Mouse (Mus musculus): ENCODE measurements at regions not wholly inside any gene's neighbourhood (a gene's known extent, or its start where the extent isn't known, plus 50 kb on each side); places are given as distances from the start of the nearest gene placed in this dataset.

DNA sequence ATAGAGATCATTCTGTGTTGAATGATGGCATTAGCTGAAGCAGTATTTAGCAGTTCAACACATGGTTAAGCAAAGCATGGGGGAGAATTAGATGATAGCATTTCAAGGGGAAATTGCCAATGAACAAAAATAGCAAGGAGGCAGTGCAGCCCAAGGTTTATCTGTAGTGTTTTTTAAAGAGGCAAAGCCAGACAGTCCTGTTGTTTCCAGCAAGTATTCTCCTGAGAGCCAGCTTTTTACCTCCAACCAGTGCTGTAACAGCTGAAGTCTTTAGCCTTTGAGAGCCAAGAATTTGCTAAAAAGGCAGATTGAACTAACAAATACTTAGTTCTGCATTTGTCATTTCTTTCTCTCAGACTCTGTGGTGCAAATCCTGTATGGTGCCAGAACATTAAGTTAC lies 305.1 kb upstream of the Arx start:
- Histone ChIP-seq H3K4me1 (ENCODE audit: control insufficient read depth, insufficient read depth, low read length) (no peaks in the 10 kb centered on the region), H3K4me3 (ENCODE audit: insufficient read depth, low read depth, low read length) (no peak overlapping the region), H3K27ac (replicated peaks; ENCODE audit: insufficient read depth, low read depth, low read length) (no peak overlapping the region), H3K36me3 (ENCODE audit: control insufficient read depth, insufficient read depth, low read length) (no peaks in the 10 kb centered on the region), H3K9ac (ENCODE audit: low read depth, low read length) (no peak overlapping the region), H3K79me2 (ENCODE audit: control insufficient read depth, insufficient read depth, low read length) (no peaks in the 10 kb centered on the region), H3K27me3 (ENCODE audit: control insufficient read depth, insufficient read depth, low read length) (no peaks in the 10 kb centered on the region)
- DNase-seq (ENCODE audit: extremely low read depth, low read depth, low spot score), result no peak
- no peak for TF ChIP-seq CTCF (IDR thresholded peaks at IDR 0.05; ENCODE audit: low read depth, low read length)
- TF ChIP-seq POLR2A (IDR thresholded peaks at IDR 0.05; ENCODE audit: extremely low read depth, insufficient read depth, low read length), result no peak

DNA sequence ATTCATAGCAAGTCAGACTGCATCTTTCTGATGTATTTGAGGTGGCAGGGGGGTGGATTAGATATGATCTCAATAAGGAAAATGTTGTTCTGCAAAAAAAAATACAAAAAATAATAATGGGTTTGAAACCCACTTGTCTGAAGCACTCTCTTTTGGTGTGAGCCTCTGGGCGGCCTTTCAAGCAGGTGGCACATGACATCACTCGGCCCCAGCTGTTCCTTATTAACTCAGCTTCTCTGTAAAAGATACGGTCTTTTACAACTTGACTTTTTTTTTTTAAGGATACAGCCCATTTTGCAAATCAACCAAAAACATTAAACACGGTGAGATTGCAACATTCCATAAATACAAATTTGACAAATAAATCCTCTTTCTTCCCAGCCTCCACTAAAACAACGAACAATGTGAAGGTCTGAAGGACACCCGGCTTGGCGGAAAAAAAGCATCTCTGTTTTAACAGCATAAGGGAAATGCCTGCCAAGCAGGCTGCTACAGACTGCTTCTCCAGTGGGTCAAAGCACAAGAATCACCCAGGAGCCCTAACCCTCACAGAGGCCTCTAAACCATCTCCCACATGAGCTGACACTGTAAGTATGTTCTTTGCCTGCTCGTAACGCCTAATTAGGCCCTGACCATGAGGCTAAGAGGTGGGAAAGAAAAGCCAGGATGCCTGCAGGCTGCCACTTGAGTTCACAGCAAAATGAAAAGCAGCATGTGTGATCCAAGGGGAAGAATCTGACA lies 283.8 kb upstream of the Arx start:
- Histone ChIP-seq H3K4me1 (ENCODE audit: control insufficient read depth, insufficient read depth, low read length) (no peaks in the 10 kb centered on the region), H3K4me3 (ENCODE audit: insufficient read depth, low read depth, low read length) (no peak overlapping the region), H3K79me2 (ENCODE audit: control insufficient read depth, insufficient read depth, low read length) (no peaks in the 10 kb centered on the region), H3K9ac (ENCODE audit: low read depth, low read length) (no peak overlapping the region), H3K36me3 (ENCODE audit: control insufficient read depth, insufficient read depth, low read length) (no peaks in the 10 kb centered on the region), H3K27ac (replicated peaks; ENCODE audit: insufficient read depth, low read depth, low read length) (no peak overlapping the region), H3K27me3 (ENCODE audit: control insufficient read depth, insufficient read depth, low read length) (no peaks in the 10 kb centered on the region)
- no peak for TF ChIP-seq POLR2A (IDR thresholded peaks at IDR 0.05; ENCODE audit: extremely low read depth, insufficient read depth, low read length)
- 78% methylated on average over 9 of the region's 9 CpGs for WGBS
- no peak for DNase-seq (ENCODE audit: extremely low read depth, low read depth, low spot score)

DNA sequence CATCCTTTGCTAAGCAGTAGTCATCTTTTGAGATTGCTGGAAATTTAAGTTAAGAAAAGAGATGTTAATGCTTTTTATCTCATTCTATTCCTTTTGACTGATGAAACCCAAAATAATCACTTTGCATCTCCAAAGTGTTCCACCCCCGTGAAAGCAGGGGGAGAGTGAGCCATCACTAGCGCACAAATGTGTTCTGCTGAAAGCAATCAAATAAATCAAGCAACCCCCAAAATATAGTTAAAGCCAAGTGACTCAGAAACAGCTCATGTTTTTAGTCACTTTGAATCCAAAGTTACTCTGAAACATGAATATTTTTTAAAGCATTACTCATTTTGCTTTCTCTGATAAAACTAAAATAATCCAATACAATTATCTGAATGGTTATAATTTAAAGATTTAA lies 279.6 kb upstream of the Arx start:
- Histone ChIP-seq H3K36me3 (ENCODE audit: control insufficient read depth, insufficient read depth, low read length) (no peaks in the 10 kb centered on the region), H3K9ac (ENCODE audit: low read depth, low read length) (no peak overlapping the region), H3K4me3 (ENCODE audit: insufficient read depth, low read depth, low read length) (no peak overlapping the region), H3K27ac (replicated peaks; ENCODE audit: insufficient read depth, low read depth, low read length) (no peak overlapping the region), H3K79me2 (ENCODE audit: control insufficient read depth, insufficient read depth, low read length) (no peaks in the 10 kb centered on the region), H3K4me1 (ENCODE audit: control insufficient read depth, insufficient read depth, low read length) (no peaks in the 10 kb centered on the region), H3K27me3 (ENCODE audit: control insufficient read depth, insufficient read depth, low read length) (no peaks in the 10 kb centered on the region)
- no peak for DNase-seq (ENCODE audit: extremely low read depth, low read depth, low spot score)
- TF ChIP-seq CTCF (IDR thresholded peaks at IDR 0.05; ENCODE audit: low read depth, low read length), result no peak
- no peak for TF ChIP-seq POLR2A (IDR thresholded peaks at IDR 0.05; ENCODE audit: extremely low read depth, insufficient read depth, low read length)
- WGBS, result 84% methylated on average over 2 of the region's 2 CpGs

DNA sequence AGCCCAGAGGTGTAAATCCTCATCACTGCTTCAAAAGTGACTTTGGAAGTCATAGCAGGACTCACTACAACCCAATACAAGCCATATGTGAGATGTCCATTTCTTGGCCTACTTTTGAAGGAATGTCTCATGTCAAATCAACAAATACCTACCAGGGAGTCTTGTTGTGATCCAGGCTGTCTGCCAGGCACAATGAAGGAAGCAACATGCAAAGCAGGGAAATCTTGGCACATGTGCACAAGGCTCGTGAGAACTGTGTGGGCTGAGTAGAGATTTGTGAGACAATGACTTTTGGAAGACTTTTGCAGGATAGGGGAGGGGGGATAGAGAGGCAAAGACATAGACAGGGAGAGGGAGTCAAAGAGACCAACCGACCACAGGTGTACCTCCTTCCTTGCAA lies 274.7 kb upstream of the Arx start:
- TF ChIP-seq POLR2A (IDR thresholded peaks at IDR 0.05; ENCODE audit: extremely low read depth, insufficient read depth, low read length) (no peak), CTCF (IDR thresholded peaks at IDR 0.05; ENCODE audit: low read depth, low read length) (no peak)
- Histone ChIP-seq H3K9ac (ENCODE audit: low read depth, low read length) (no peak overlapping the region), H3K27ac (replicated peaks; ENCODE audit: insufficient read depth, low read depth, low read length) (no peak overlapping the region), H3K36me3 (ENCODE audit: control insufficient read depth, insufficient read depth, low read length) (no peaks in the 10 kb centered on the region), H3K4me3 (ENCODE audit: insufficient read depth, low read depth, low read length) (no peak overlapping the region), H3K4me1 (ENCODE audit: control insufficient read depth, insufficient read depth, low read length) (no peaks in the 10 kb centered on the region), H3K79me2 (ENCODE audit: control insufficient read depth, insufficient read depth, low read length) (no peaks in the 10 kb centered on the region), H3K27me3 (ENCODE audit: control insufficient read depth, insufficient read depth, low read length) (no peaks in the 10 kb centered on the region)
- WGBS, result 50% methylated on average over 2 of the region's 2 CpGs
- DNase-seq (ENCODE audit: extremely low read depth, low read depth, low spot score), result no peak

DNA sequence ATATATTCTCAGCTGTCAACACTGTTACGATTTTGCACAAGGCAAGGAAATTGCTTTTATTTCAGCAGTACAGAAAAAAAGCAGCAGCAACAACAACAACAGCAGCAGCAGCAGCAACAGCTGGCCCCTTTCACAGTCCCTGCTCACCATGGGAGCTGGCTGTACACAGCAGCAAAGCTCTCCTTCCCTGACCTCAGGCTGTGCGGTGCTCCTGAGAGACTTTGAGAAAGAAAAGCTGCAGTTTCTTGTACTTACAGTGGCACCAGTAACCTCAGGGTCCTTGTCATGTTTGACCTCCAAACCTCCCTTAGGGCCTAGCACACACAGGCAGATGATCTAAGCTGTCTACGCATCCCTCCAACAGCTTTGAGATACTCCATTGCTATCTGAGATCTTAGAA lies 269.9 kb upstream of the Arx start:
- TF ChIP-seq CTCF (IDR thresholded peaks at IDR 0.05; ENCODE audit: low read depth, low read length), result no peak
- no peak for TF ChIP-seq POLR2A (IDR thresholded peaks at IDR 0.05; ENCODE audit: extremely low read depth, insufficient read depth, low read length)
- Histone ChIP-seq H3K79me2 (ENCODE audit: control insufficient read depth, insufficient read depth, low read length) (no peaks in the 10 kb centered on the region), H3K36me3 (ENCODE audit: control insufficient read depth, insufficient read depth, low read length) (no peaks in the 10 kb centered on the region), H3K27ac (replicated peaks; ENCODE audit: insufficient read depth, low read depth, low read length) (no peak overlapping the region), H3K27me3 (ENCODE audit: control insufficient read depth, insufficient read depth, low read length) (no peaks in the 10 kb centered on the region), H3K9ac (ENCODE audit: low read depth, low read length) (no peak overlapping the region), H3K4me1 (ENCODE audit: control insufficient read depth, insufficient read depth, low read length) (no peaks in the 10 kb centered on the region), H3K4me3 (ENCODE audit: insufficient read depth, low read depth, low read length) (no peak overlapping the region)
- no peak for DNase-seq (ENCODE audit: extremely low read depth, low read depth, low spot score)
- WGBS, result 79% methylated on average over 3 of the region's 3 CpGs

DNA sequence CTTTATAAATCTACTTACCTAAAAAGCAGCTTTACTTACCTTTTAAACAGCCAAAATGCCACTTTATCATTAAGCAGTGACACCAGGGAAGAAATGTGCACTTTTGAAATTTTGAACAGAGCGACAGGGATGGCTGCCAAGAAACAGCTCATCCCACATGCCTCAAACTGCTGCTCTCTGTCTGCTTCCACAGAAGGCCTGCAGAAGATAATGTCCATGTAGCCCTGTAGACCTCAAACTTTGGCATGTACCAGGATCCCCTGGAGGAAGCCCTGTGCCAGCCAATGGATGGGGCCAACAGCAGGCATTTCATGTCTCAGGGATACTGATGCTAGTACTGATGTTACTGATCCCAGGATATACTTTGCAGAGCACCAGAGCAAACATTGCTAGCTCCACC lies 245.1 kb upstream of the Arx start:
- Histone ChIP-seq H3K4me1 (ENCODE audit: control insufficient read depth, insufficient read depth, low read length) (no peaks in the 10 kb centered on the region), H3K27ac (replicated peaks; ENCODE audit: insufficient read depth, low read depth, low read length) (no peak overlapping the region), H3K27me3 (ENCODE audit: control insufficient read depth, insufficient read depth, low read length) (no peaks in the 10 kb centered on the region), H3K36me3 (ENCODE audit: control insufficient read depth, insufficient read depth, low read length) (no peaks in the 10 kb centered on the region), H3K79me2 (ENCODE audit: control insufficient read depth, insufficient read depth, low read length) (no peaks in the 10 kb centered on the region), H3K9ac (ENCODE audit: low read depth, low read length) (no peak overlapping the region), H3K4me3 (ENCODE audit: insufficient read depth, low read depth, low read length) (no peak overlapping the region)
- WGBS, result 83% methylated on average over 1 of the region's 1 CpGs
- TF ChIP-seq CTCF (IDR thresholded peaks at IDR 0.05; ENCODE audit: low read depth, low read length), result no peak
- TF ChIP-seq POLR2A (IDR thresholded peaks at IDR 0.05; ENCODE audit: extremely low read depth, insufficient read depth, low read length), result no peak
- no peak for DNase-seq (ENCODE audit: extremely low read depth, low read depth, low spot score)

All from liver, adult 2 months (tissue).